Mouse (Mus musculus) MEL (cell line): Measurements from ENCODE around the gene Serpinb9. TPM values are rescaled to one million over a fixed set of nuclear protein-coding genes. Genes with fewer than 3 reads are reported as not detected.
"Not testable (repeated sequence)": the region's sequence is repeated elsewhere in the genome, so short reads cannot be mapped to it uniquely, and the experiment has no call there.

Experiments used
- DNase-seq: peaks from one replicate; pipeline ENCODE4 v3.0.0; 2011; ENCODE audit warnings: low read depth, low spot score
- H3K27ac ChIP-seq: 2 replicates; pipeline ENCODE4 v1.5.1; 2012; ENCODE audit warnings: low read depth, mild to moderate bottlenecking, control low read depth, low read length, moderate library complexity; ENCODE audit not compliant: control insufficient read depth
- H3K27me3 ChIP-seq, 2 experiments: fragments of 150-350 bp in 1 of 2; sonication (generic) in 1 of 2; 2 replicates each; pipeline ENCODE4 v1.6.1; 2012; ENCODE audit warnings: low read length in 2 of 2, mild to moderate bottlenecking in 2 of 2, improper control_type of control experiment in 1 of 2, moderate library complexity in 1 of 2; ENCODE audit not compliant: insufficient read depth in 2 of 2, control insufficient read depth in 1 of 2
- H3K36me3 ChIP-seq, 2 experiments: 2 replicates each; pipeline ENCODE4 v1.6.1; 2012 to 2014; ENCODE audit warnings: low read length in 2 of 2, improper control_type of control experiment in 1 of 2, inconsistent platforms in 1 of 2, mild to moderate bottlenecking in 1 of 2; ENCODE audit not compliant: insufficient read depth in 2 of 2, control insufficient read depth in 1 of 2
- H3K4me1 ChIP-seq, 2 experiments: fragments of 150-350 bp in 1 of 2; sonication (generic) in 1 of 2; 2 replicates each; pipeline ENCODE4 v1.6.1; 2012; ENCODE audit warnings: low read length in 2 of 2, improper control_type of control experiment in 1 of 2, mild to moderate bottlenecking in 1 of 2; ENCODE audit not compliant: insufficient read depth in 2 of 2, control insufficient read depth in 1 of 2
- H3K4me3 ChIP-seq, 2 experiments: fragments of 150-350 bp in 1 of 2; sonication (generic) in 1 of 2; 2 replicates each; pipeline ENCODE4 v1.5.1; 2012; ENCODE audit warnings: low read depth in 2 of 2, low read length in 2 of 2, mild to moderate bottlenecking in 2 of 2, moderate library complexity in 2 of 2, control low read depth in 1 of 2, improper control_type of control experiment in 1 of 2; ENCODE audit not compliant: control insufficient read depth in 1 of 2, insufficient read depth in 1 of 2
- H3K79me2 ChIP-seq: 2 replicates; pipeline ENCODE4 v1.6.1; 2012; ENCODE audit warnings: mild to moderate bottlenecking, low read length, moderate library complexity; ENCODE audit not compliant: control insufficient read depth, poor library complexity, insufficient read depth
- H3K9ac ChIP-seq: 2 replicates; pipeline ENCODE4 v1.6.1; 2012; ENCODE audit warnings: low read depth, mild to moderate bottlenecking, control low read depth, low read length, moderate library complexity; ENCODE audit not compliant: control insufficient read depth, poor library complexity, severe bottlenecking
- H3K9me3 ChIP-seq: fragments of 150-350 bp; sonication (generic); replicated peaks from 2 replicates; pipeline ENCODE4 v1.6.1; 2012; ENCODE audit warnings: mild to moderate bottlenecking, low read length, improper control_type of control experiment, moderate library complexity; ENCODE audit not compliant: insufficient read depth
- BHLHE40 ChIP-seq: IDR thresholded peaks from 2 replicates; pipeline ENCODE4 v1.6.1; 2012; ENCODE audit warnings: low read depth, mild to moderate bottlenecking, inconsistent platforms, low read length, improper control_type of control experiment, borderline replicate concordance
- E2F4 ChIP-seq: IDR thresholded peaks from 2 replicates; pipeline ENCODE4 v1.6.1; 2011; ENCODE audit warnings: low read depth, low read length, improper control_type of control experiment, borderline replicate concordance
- ELF1 ChIP-seq: IDR thresholded peaks from 2 replicates; pipeline ENCODE4 v1.6.1; 2014; ENCODE audit warnings: low read depth, mild to moderate bottlenecking, inconsistent platforms, low read length, improper control_type of control experiment, moderate library complexity
- GATA1 ChIP-seq: IDR thresholded peaks from 2 replicates; pipeline ENCODE4 v1.6.1; 2011; ENCODE audit warnings: low read depth, low read length, improper control_type of control experiment
- JUND ChIP-seq: IDR thresholded peaks from 2 replicates; pipeline ENCODE4 v1.6.1; 2011; ENCODE audit warnings: low read depth, mild to moderate bottlenecking, improper control_type of control experiment, low read length
- MAX ChIP-seq: IDR thresholded peaks from 2 replicates; pipeline ENCODE4 v1.6.1; 2011; ENCODE audit warnings: low read length, improper control_type of control experiment
- MAZ ChIP-seq: IDR thresholded peaks from 2 replicates; pipeline ENCODE4 v1.6.1; 2012; ENCODE audit warnings: low read depth, mild to moderate bottlenecking, inconsistent platforms, low read length, improper control_type of control experiment
- MEF2A ChIP-seq: IDR thresholded peaks from 2 replicates; pipeline ENCODE4 v1.6.1; 2014; ENCODE audit warnings: low read depth, mild to moderate bottlenecking, inconsistent platforms, low read length, improper control_type of control experiment; ENCODE audit not compliant: poor library complexity, insufficient replicate concordance, severe bottlenecking; ENCODE audit errors: extremely low read depth
- MXI1 ChIP-seq: IDR thresholded peaks from 2 replicates; pipeline ENCODE4 v1.6.1; 2011; ENCODE audit warnings: mild to moderate bottlenecking, low read depth, low read length, improper control_type of control experiment
- MYB ChIP-seq: IDR thresholded peaks from 2 replicates; pipeline ENCODE4 v1.6.1; 2011; ENCODE audit warnings: mild to moderate bottlenecking, low read depth, low read length, improper control_type of control experiment
- MYC ChIP-seq: IDR thresholded peaks from 2 replicates; pipeline ENCODE4 v1.6.1; 2011; ENCODE audit warnings: low read depth, mild to moderate bottlenecking, low read length, improper control_type of control experiment, moderate library complexity
- POLR2A ChIP-seq, 2 experiments: IDR thresholded peaks; 2 replicates each; pipeline ENCODE4 v1.6.1; 2011 to 2012; ENCODE audit warnings: low read length in 2 of 2, mild to moderate bottlenecking in 2 of 2, control low read depth in 1 of 2, improper control_type of control experiment in 1 of 2, low read depth in 1 of 2, moderate library complexity in 1 of 2; ENCODE audit not compliant: control insufficient read depth in 1 of 2, insufficient read depth in 1 of 2, poor library complexity in 1 of 2
- POLR2AphosphoS2 ChIP-seq: IDR thresholded peaks from 2 replicates; pipeline ENCODE4 v1.6.1; 2011; ENCODE audit warnings: low read length, improper control_type of control experiment
- POLR2AphosphoS5 ChIP-seq: IDR thresholded peaks from 2 replicates; pipeline ENCODE4 v1.6.1; 2012; ENCODE audit warnings: low read depth, borderline replicate concordance, mild to moderate bottlenecking, inconsistent platforms, low read length, moderate library complexity, mixed read lengths
- SIN3A ChIP-seq: IDR thresholded peaks from 2 replicates; pipeline ENCODE4 v1.6.1; 2012; ENCODE audit warnings: low read length, improper control_type of control experiment, inconsistent platforms
- TAL1 ChIP-seq: IDR thresholded peaks from 2 replicates; pipeline ENCODE4 v1.6.1; 2012; ENCODE audit warnings: mild to moderate bottlenecking, inconsistent platforms, low read length, moderate library complexity, mixed read lengths
- TBP ChIP-seq: IDR thresholded peaks from 2 replicates; pipeline ENCODE4 v1.8.0; 2011; ENCODE audit warnings: low read depth, low read length, improper control_type of control experiment
- TCF12 ChIP-seq: IDR thresholded peaks from 2 replicates; pipeline ENCODE4 v1.6.1; 2014; ENCODE audit warnings: low read depth, mild to moderate bottlenecking, inconsistent platforms, low read length, improper control_type of control experiment, moderate library complexity
- USF2 ChIP-seq, 2 experiments: IDR thresholded peaks; 2 replicates each; pipeline ENCODE4 v1.6.1; 2011 to 2012; ENCODE audit warnings: improper control_type of control experiment in 2 of 2, low read length in 2 of 2, borderline replicate concordance in 1 of 2, inconsistent platforms in 1 of 2, low read depth in 1 of 2, mild to moderate bottlenecking in 1 of 2; ENCODE audit not compliant: insufficient read depth in 1 of 2
- ZC3H11A ChIP-seq: IDR thresholded peaks from 2 replicates; pipeline ENCODE4 v1.6.1; 2012; ENCODE audit warnings: low read depth, mild to moderate bottlenecking, inconsistent platforms, low read length, improper control_type of control experiment
- ZKSCAN1 ChIP-seq: IDR thresholded peaks from 2 replicates; pipeline ENCODE4 v1.6.1; 2012; ENCODE audit warnings: low read depth, mild to moderate bottlenecking, inconsistent platforms, low read length, improper control_type of control experiment, moderate library complexity
- ZMIZ1 ChIP-seq: IDR thresholded peaks from 2 replicates; pipeline ENCODE4 v1.6.1; 2012; ENCODE audit warnings: low read depth, mild to moderate bottlenecking, inconsistent platforms, low read length, improper control_type of control experiment, moderate library complexity
- ZNF384 ChIP-seq: IDR thresholded peaks from 2 replicates; pipeline ENCODE4 v1.6.1; 2012; ENCODE audit warnings: low read depth, mild to moderate bottlenecking, inconsistent platforms, low read length, improper control_type of control experiment
- polyA plus RNA-seq, 2 experiments: library from polyadenylated mRNA; stranded (reverse) in 1 of 2; unstranded in 1 of 2; fragments of >175 nt in 1 of 2; fragments of >200 nt in 1 of 2; gene quantifications; 2 replicates each; pipeline versions ENCODE4 v1.2.1 to v1.2.4; 2012; ENCODE audit warnings: low replicate concordance in 2 of 2, low read depth in 1 of 2; ENCODE audit not compliant: insufficient read length in 2 of 2, insufficient read depth in 1 of 2, missing spikeins in 1 of 2
- total RNA-seq: library from RNA; depleted of rRNA; stranded (reverse); fragments of 300-350 nt; gene quantifications from 2 replicates; pipeline ENCODE4 v1.2.3, GENCODE M21; 2012

The Serpinb9 gene
- total and polyA plus RNA-seq, 3 experiments: 1.6 to 2.9 TPM; not detected in 1

DNA sequence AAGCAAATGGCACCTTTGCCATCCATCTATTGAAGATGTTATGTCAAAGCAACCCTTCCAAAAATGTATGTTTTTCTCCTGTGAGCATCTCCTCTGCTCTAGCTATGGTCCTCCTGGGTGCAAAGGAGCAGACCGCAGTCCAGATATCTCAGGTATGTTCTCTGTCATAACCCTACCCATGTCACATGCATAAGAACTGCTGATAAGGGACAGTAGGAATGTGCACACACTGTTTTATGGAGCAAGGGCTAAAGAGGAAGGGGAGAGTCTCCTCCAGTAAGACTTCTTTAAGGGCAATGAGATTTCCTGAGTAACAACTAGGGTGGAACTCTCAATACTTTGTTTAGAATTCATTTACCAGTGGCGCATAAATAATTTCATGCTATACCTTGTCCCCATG, 26.4 kb downstream of the Serpinb9 start:
- H3K79me2 ChIP-seq, H3K27ac ChIP-seq, H3K9me3 ChIP-seq, H3K4me3 ChIP-seq, H3K27me3 ChIP-seq, DNase-seq, H3K9ac ChIP-seq: not testable (repeated sequence)
- Histone ChIP-seq H3K36me3 (peaks cover 0 to 17% of the 10 kb centered on the region in 2 experiments; a peak in 2 of 4 replicates), H3K4me1 (peaks cover 9 to 24% of the 10 kb centered on the region in 2 experiments)

DNA sequence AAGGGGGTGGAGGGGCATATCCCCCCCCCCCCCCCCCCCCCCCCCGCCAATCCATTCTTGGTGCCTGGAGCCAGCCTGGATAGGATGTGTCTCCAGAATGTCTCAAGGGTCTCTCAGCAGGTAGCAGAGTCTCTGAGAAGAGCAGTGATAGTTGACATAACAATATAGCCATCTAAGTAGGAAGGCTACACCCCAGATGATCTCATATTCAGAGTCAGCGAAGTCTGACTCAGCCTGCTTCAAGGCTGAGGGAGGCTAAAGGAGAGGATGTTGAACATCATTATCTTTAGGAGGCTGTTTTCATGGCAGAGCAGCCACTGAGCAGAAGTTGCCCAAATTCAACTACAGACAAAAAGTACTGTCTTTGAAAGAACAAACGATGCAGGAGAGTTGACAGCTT, 27.2 kb downstream of the Serpinb9 start:
- Histone ChIP-seq H3K4me1 (peaks cover 9 to 24% of the 10 kb centered on the region in 2 experiments), H3K36me3 (peaks cover 0 to 17% of the 10 kb centered on the region in 2 experiments; a peak in 2 of 4 replicates), H3K4me3 (no peak overlapping the region), H3K9me3 (no peaks in the 10 kb centered on the region), H3K79me2 (no peaks in the 10 kb centered on the region), H3K27ac (no peak overlapping the region), H3K9ac (no peak overlapping the region), H3K27me3 (no peaks in the 10 kb centered on the region)
- no peak for TF ChIP-seq MXI1
- TF ChIP-seq MEF2A: no peak
- no peak for TF ChIP-seq ZKSCAN1
- no peak for TF ChIP-seq ZC3H11A
- TF ChIP-seq TBP: no peak
- TF ChIP-seq JUND: no peak
- TF ChIP-seq MAX: no peak
- TF ChIP-seq MAZ: no peak
- no peak for TF ChIP-seq USF2 (IDR thresholded peaks at IDR 0.05; ENCODE audit: borderline replicate concordance in 1 of 2, insufficient read depth in 1 of 2, low read depth in 1 of 2, low read length in 2 of 2)
- peak; percentile 22 for DNase-seq

DNA sequence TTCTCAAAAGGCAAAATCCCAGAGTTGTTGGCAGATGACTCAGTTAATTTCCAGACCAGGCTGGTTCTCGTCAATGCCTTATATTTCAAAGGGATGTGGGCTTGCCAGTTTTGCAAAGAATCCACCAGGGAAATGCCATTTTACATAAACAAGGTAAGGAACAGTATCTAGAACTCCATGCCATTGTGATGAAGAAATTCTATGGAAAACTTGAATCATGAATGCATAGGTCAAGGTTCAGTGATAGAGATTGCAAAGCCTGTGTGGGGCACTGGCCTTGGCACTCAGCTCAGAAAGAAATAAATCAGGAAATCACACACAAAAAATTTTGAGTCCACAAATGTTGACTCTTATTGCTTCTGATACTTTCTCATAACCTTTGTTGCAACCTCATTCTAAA, 32.5 kb downstream of the Serpinb9 start:
- Histone ChIP-seq H3K79me2 (no peaks in the 10 kb centered on the region), H3K4me1 (no peaks in the 10 kb centered on the region), H3K9me3 (no peaks in the 10 kb centered on the region), H3K36me3 (no peaks in the 10 kb centered on the region), H3K4me3 (no peak overlapping the region), H3K9ac (no peak overlapping the region), H3K27ac (no peak overlapping the region), H3K27me3 (no peaks in the 10 kb centered on the region)
- DNase-seq: no peak
- TF ChIP-seq ELF1 (no peak), POLR2AphosphoS2 (no peak), MAZ (no peak), MYB (no peak), POLR2A (IDR thresholded peaks at IDR 0.05; ENCODE audit: control insufficient read depth in 1 of 2, insufficient read depth in 1 of 2, low read depth in 1 of 2, low read length in 2 of 2, poor library complexity in 1 of 2) (no peak), MYC (no peak), TAL1 (no peak), SIN3A (no peak), POLR2AphosphoS5 (no peak), GATA1 (no peak), ZNF384 (no peak), TCF12 (no peak), E2F4 (no peak), ZMIZ1 (no peak), BHLHE40 (no peak), MAX (no peak)
